Mouse (Mus musculus): ENCODE measurements around the gene Gcn1l1. TPM values are rescaled to one million over a fixed set of nuclear protein-coding genes. Genes with fewer than 3 reads are reported as not detected.

Gene Gcn1l1
- total and polyA plus RNA-seq, 2 experiments from 2014 or later, result 22.8 to 73.4 TPM

DNA sequence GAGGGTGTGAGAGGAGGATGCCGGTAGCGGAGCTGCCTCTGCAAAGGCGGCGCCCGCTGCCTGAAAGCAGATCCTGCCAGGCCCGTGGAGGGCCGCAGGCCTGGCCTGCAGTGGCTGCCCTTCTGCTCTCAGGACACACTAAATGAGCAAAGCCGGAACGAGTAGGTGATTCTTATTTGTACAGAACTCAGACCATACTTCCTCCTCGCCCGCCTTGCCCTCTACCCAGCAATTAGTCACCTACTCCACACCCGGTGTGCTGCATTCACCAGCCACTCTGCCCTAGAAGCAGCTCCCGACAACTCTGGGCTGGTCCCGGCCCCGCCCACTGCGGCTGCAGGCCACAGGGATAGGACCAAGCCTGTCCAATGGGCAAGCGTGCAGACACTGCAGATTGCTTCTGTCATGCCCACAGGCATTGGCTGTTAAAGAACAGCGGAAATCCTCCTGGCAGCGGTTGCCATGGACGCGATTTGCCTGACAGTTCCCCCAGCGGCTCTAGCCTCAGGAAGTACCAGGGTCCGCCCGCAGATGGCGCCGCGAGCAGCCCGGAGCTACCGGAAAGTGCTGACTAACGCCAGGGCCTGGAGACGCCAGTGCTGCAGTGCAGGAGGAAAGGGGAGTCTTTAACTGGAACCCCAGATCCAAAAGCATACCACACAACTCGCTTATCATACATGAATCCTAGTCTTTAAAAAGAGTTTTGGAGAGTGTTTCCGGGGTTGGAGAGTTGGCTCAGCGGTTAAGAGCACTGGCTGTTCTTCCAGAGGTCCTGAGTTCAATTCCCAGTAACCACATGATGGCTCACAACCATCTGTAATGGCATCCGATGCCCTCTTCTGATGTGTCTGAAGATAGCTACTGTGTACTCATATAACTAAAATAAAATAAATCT, 87.9 kb downstream of the Gcn1l1 start:
- peak overlapping the region; percentile 58 for H3K9ac ChIP-seq (replicated peaks; ENCODE audit: low read length)
- H3K9me3 ChIP-seq (ENCODE audit: low read length), result no peaks in the 10 kb centered on the region
- H3K4me2 ChIP-seq (ENCODE audit: low read depth, low read length), result peak overlapping the region; percentile 68
- WGBS, result 3% methylated on average over 35 of the region's 35 CpGs
- peak; percentile 99 for DNase-seq (ENCODE audit: low spot score)
- no peaks in the 10 kb centered on the region for H3K27me3 ChIP-seq (ENCODE audit: insufficient read depth, low read length)
- ATAC-seq, result peak; percentile 99
- peaks cover 26% of the 10 kb centered on the region for H3K36me3 ChIP-seq (ENCODE audit: insufficient read depth, low read length)
- peak; percentile 98 for TF ChIP-seq CTCF (IDR thresholded peaks at IDR 0.05; ENCODE audit: low read depth)
- peaks cover 10% of the 10 kb centered on the region; the same call in 1 of the 2 replicates for H3K4me1 ChIP-seq (ENCODE audit: insufficient read depth, low read length)
- peak overlapping the region; percentile 34 for H3K4me3 ChIP-seq (ENCODE audit: low read length)
- H3K27ac ChIP-seq, result peak overlapping the region; percentile 89

- peaks cover 10% of the 10 kb centered on the region; the same call in 1 of the 2 replicates for H3K4me1 ChIP-seq (ENCODE audit: insufficient read depth, low read length)
- no peaks in the 10 kb centered on the region for H3K9me3 ChIP-seq (ENCODE audit: low read length)
- 90% methylated on average over 12 of the region's 12 CpGs for WGBS
- no peak for TF ChIP-seq CTCF (IDR thresholded peaks at IDR 0.05; ENCODE audit: low read depth)
- no peak for DNase-seq (ENCODE audit: low spot score)
- no peak overlapping the region for H3K27ac ChIP-seq
- no peak overlapping the region for H3K9ac ChIP-seq (replicated peaks; ENCODE audit: low read length)
- no peak overlapping the region for H3K4me2 ChIP-seq (ENCODE audit: low read depth, low read length)
- ATAC-seq, result no peak
- no peak overlapping the region for H3K4me3 ChIP-seq (ENCODE audit: low read length)
- H3K27me3 ChIP-seq (ENCODE audit: insufficient read depth, low read length), result no peaks in the 10 kb centered on the region
- H3K36me3 ChIP-seq (ENCODE audit: insufficient read depth, low read length), result peaks cover 22% of the 10 kb centered on the region
Observed at GRCm38 (mm10) chr5:115653776-115654175, 88.7 kb downstream of the Gcn1l1 start.

DNA sequence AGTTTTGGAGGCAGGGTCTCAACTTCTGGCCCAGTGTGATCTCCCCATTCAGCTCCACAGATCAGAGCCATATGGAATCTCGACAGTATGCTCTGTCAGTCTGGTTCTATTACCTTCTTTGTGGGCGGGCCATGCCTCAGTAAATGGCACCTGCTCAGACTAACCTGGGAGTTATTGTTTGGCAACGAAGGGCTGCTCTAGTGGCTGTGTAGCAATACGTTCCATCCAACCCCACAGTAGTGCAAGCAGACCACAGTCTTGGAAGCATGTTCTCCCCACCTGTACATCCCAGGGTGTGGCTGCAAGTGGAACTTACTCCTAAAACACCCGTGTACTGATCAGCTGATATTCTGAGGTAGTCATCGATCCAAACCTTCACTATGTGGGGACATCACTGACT, 91.6 kb downstream of the Gcn1l1 start:
- Histone ChIP-seq H3K4me2 (ENCODE audit: low read depth, low read length) (no peak overlapping the region), H3K27ac (no peak overlapping the region), H3K36me3 (ENCODE audit: insufficient read depth, low read length) (peaks cover 11% of the 10 kb centered on the region; the same call in 1 of the 2 replicates), H3K4me1 (ENCODE audit: insufficient read depth, low read length) (peaks cover 8% of the 10 kb centered on the region; the same call in 1 of the 2 replicates), H3K9me3 (ENCODE audit: low read length) (no peaks in the 10 kb centered on the region), H3K27me3 (ENCODE audit: insufficient read depth, low read length) (no peaks in the 10 kb centered on the region), H3K4me3 (ENCODE audit: low read length) (no peak overlapping the region), H3K9ac (replicated peaks; ENCODE audit: low read length) (no peak overlapping the region)
- 83% methylated on average over 6 of the region's 6 CpGs for WGBS
- TF ChIP-seq CTCF (IDR thresholded peaks at IDR 0.05; ENCODE audit: low read depth), result no peak
- DNase-seq (ENCODE audit: low spot score), result no peak
- ATAC-seq, result no peak

GRCm38 (mm10) chr5:115657234-115657633, 92.2 kb downstream of the Gcn1l1 start:
- H3K4me3 ChIP-seq (ENCODE audit: low read length), result no peak overlapping the region
- H3K9ac ChIP-seq (replicated peaks; ENCODE audit: low read length), result no peak overlapping the region
- no peak for DNase-seq (ENCODE audit: low spot score)
- peaks cover 3% of the 10 kb centered on the region; the same call in 1 of the 2 replicates for H3K4me1 ChIP-seq (ENCODE audit: insufficient read depth, low read length)
- H3K9me3 ChIP-seq (ENCODE audit: low read length), result no peaks in the 10 kb centered on the region
- H3K27ac ChIP-seq, result no peak overlapping the region
- no peaks in the 10 kb centered on the region for H3K27me3 ChIP-seq (ENCODE audit: insufficient read depth, low read length)
- H3K4me2 ChIP-seq (ENCODE audit: low read depth, low read length), result no peak overlapping the region
- TF ChIP-seq CTCF (IDR thresholded peaks at IDR 0.05; ENCODE audit: low read depth), result no peak
- no peak for ATAC-seq
- H3K36me3 ChIP-seq (ENCODE audit: insufficient read depth, low read length), result peaks cover 11% of the 10 kb centered on the region; the same call in 1 of the 2 replicates
- 84% methylated on average over 1 of the region's 1 CpGs for WGBS

- Histone ChIP-seq H3K9me3 (ENCODE audit: low read length) (no peaks in the 10 kb centered on the region), H3K9ac (replicated peaks; ENCODE audit: low read length) (no peak overlapping the region), H3K4me1 (ENCODE audit: insufficient read depth, low read length) (no peaks in the 10 kb centered on the region), H3K27ac (no peak overlapping the region), H3K4me3 (ENCODE audit: low read length) (no peak overlapping the region), H3K27me3 (ENCODE audit: insufficient read depth, low read length) (no peaks in the 10 kb centered on the region), H3K36me3 (ENCODE audit: insufficient read depth, low read length) (peaks cover 11% of the 10 kb centered on the region; the same call in 1 of the 2 replicates), H3K4me2 (ENCODE audit: low read depth, low read length) (no peak overlapping the region)
- TF ChIP-seq CTCF (IDR thresholded peaks at IDR 0.05; ENCODE audit: low read depth), result no peak
- WGBS, result 80% methylated on average over 6 of the region's 6 CpGs
- no peak for ATAC-seq
- no peak for DNase-seq (ENCODE audit: low spot score)
Observed at GRCm38 (mm10) chr5:115658352-115658751, 93.3 kb downstream of the Gcn1l1 start.

- TF ChIP-seq CTCF (IDR thresholded peaks at IDR 0.05; ENCODE audit: low read depth), result no peak
- ATAC-seq (no peak), DNase-seq (ENCODE audit: low spot score) (no peak)
- WGBS, result 79% methylated on average over 22 of the region's 22 CpGs
- H3K36me3 ChIP-seq (ENCODE audit: insufficient read depth, low read length), result peaks cover 11% of the 10 kb centered on the region; the same call in 1 of the 2 replicates
- no peak overlapping the region for H3K4me3 ChIP-seq (ENCODE audit: low read length)
- H3K4me2 ChIP-seq (ENCODE audit: low read depth, low read length), result no peak overlapping the region
- H3K27ac ChIP-seq, result no peak overlapping the region
- H3K27me3 ChIP-seq (ENCODE audit: insufficient read depth, low read length), result no peaks in the 10 kb centered on the region
- no peak overlapping the region for H3K9ac ChIP-seq (replicated peaks; ENCODE audit: low read length)
- no peaks in the 10 kb centered on the region for H3K4me1 ChIP-seq (ENCODE audit: insufficient read depth, low read length)
- H3K9me3 ChIP-seq (ENCODE audit: low read length), result no peaks in the 10 kb centered on the region
Observed at GRCm38 (mm10) chr5:115662658-115663057, 97.6 kb downstream of the Gcn1l1 start.
